Mouse (Mus musculus) cerebellum, postnatal 4 days (tissue): ENCODE results near the gene Phf3.
"Not testable (repeated sequence)": the region's sequence is repeated elsewhere in the genome, so short reads cannot be mapped to it uniquely, and the experiment has no call there.

ENCODE experiments used
- DNase-seq, 2 experiments: peaks; one replicate each; pipeline ENCODE4 v3.0.0; 2022; ENCODE audit warnings: low spot score in 2 of 2, mixed read lengths in 1 of 2

Gene Phf3

DNA sequence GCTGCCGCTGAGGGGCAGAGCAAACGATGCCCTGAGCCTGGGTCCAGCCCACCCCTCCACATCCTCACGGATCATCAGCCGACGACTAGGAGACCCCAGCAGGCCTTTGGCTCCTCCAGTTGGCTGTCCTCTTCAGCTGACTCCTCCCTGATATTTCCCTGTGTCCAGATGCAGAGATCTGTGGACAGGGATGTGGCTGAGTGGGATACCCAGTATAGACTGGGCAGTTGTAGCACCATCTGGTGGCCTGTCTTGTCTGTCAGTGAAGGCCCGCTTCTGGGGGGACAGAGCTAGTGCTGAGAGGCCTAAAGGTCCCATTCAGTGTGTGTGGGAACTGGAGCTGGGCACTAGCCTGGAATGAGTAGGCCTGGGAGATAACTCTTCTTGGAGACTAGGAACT, 101.9 kb downstream of the Phf3 start:
- DNase-seq: no peak

DNA sequence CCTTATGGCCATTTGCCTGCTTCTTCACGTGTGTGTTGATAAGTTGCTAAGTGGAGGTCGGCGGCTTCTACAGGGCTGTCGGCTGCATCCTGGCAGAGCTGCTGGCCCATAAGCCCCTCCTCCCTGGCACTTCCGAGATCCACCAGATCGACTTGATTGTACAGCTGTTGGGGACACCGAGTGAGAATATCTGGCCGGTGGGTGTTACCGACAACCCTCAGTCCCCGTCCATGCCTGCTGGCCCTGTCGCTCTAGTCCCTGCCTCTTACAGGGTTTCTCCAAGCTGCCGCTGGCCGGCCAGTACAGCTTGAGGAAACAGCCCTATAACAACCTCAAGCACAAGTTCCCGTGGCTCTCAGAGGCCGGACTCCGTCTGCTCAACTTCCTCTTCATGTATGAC, 103.1 kb downstream of the Phf3 start:
- DNase-seq: not testable (repeated sequence)

DNA sequence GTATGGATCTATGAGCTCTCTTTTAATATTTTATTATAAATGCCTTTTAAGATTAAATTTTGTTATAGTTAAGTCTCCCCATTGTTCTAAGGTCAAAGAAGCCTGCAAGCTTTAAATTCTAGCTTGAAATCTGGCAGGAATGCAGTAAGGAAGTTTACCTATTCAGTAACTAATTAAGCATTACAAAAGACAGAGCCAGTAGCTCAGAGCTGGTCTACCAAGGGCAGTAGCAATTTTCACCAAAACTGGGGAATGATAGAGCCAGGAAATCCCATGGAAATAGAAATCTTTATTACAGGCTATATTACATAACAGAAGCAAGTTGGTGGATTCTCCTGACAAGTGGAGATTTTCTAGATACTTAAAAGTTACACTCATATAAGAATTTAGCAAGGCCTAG, 116.9 kb downstream of the Phf3 start:
- DNase-seq: no peak

DNA sequence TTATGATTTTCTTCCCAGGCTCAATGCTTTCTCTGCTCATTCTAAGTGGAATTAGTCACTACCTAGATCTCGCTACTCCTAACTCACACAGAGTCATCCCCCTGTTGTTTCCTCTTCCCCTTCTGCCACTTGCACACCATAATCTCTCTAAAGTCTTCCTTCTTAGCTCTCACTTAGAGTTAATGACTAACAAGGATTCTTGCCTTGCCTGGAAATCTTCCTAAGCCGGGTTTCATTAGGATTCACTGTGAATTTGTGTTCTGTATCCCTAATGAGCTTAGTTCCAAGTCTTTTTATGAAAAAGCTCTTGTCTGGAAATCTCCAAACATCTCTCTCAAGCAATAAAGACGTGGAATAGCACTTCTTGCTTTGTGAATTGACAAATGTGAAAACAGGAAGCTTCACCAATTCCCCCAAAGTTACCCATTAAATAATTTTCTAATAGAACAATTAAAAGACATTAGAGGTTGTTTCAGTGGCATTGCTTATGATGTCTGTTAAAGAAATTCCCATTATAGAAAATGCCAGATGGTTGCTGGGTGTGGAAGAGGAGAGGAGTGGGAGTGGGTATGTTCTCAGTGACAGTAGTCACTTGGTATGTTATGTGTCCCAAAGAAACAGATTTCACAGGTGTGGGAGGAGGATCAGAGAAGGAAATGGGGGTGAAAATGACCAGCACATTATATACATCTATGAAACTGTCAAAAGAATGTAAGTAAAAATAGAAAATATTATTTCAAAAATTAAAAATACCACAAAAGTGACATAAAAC, 118.1 kb downstream of the Phf3 start:
- DNase-seq: no peak
